Comparison of ENCODE assay signal across 9 mouse cellular contexts in genomic region chr13:63528164-63528675, GRCm38 (mm10). TPM values are rescaled to one million over a fixed set of nuclear protein-coding genes. Genes with fewer than 3 reads are reported as not detected.
DNase-seq lines count a peak whose midpoint lies in the region; TF ChIP-seq lines count a peak whose summit lies in the region.
"Had no signal": no experiment of that assay in that cellular context is flagged by ENCODE, and none has a peak within 500 bp of the region (broad histone marks: within the 10 kb centered on the region; RNA-seq: fewer than 3 reads in every experiment).

No protein-coding gene starts in this region.

- no peak overlapping the region for H3K9ac ChIP-seq in CH12.LX (ENCODE audit: insufficient read depth, low read depth)

- TF ChIP-seq EP300 in CH12.LX (IDR thresholded peaks at IDR 0.05; ENCODE audit: low read length) = peak; percentile 83

- intact Hi-C loops in heart, postnatal 36 days (cut with DNase I) = no loop called here
- intact Hi-C loops in left cerebral cortex, postnatal 14 days (cut with DNase I) = loop anchor here (5.0 kb wide), 1 partner anchor 34 kb away; no protein-coding TSS in a partner anchor
- intact Hi-C loops in left cerebral cortex, adult 2 months (cut with DNase I) = no loop called here

- peaks cover 8 to 32% of the 10 kb centered on the region in 2 experiments; a peak in 3 of 4 replicates for H3K4me1 ChIP-seq in CH12.LX (ENCODE audit: control insufficient read depth in 1 of 2, insufficient read depth in 2 of 2)
- H3K4me1 ChIP-seq in limb, embryonic 10.5 days = peaks cover 73% of the 10 kb centered on the region

- H3K27ac ChIP-seq in CH12.LX (ENCODE audit: insufficient read depth, low read depth) = no peak overlapping the region
- peak overlapping the region; percentile 82 for H3K27ac ChIP-seq in limb, embryonic 10.5 days
- no peak overlapping the region for H3K27ac ChIP-seq in left cerebral cortex, adult 2 months

- H3K4me3 ChIP-seq in CH12.LX (replicated peaks in 1 of 3; ENCODE audit: low read depth in 2 of 3, low read length in 2 of 3, poor library complexity in 1 of 3) = no peak overlapping the region
- peak overlapping the region; percentile 12 for H3K4me3 ChIP-seq in limb, embryonic 10.5 days
- no peak overlapping the region for H3K4me3 ChIP-seq in left cerebral cortex, adult 2 months

- in situ Hi-C loops in CH12.LX (cut with MboI; ENCODE audit: low pct_ligation_motif_present, low pct_unique_long_range_greater_than_20kb, low sequenced_read_pairs) = no loop called here

- WGBS in limb, embryonic 10.5 days = 2% methylated on average over 5 of the region's 5 CpGs

- DNase-seq in heart, adult 11 months = peak; percentile 91
- no peak for DNase-seq in heart, postnatal 36 days
- DNase-seq in CH12.LX (ENCODE audit: extremely low read depth) = peak; percentile 88
- peak; percentile 24 for DNase-seq in fibroblast of lung, adult 2 months (ENCODE audit: low read depth)
- DNase-seq in limb, embryonic 10.5 days (ENCODE audit: low spot score) = peak; percentile 85
- DNase-seq in neural tube, embryonic 10.5 days (ENCODE audit: extremely low spot score, low spot score) = peak; percentile 62
- no peak for DNase-seq in left cerebral cortex, postnatal 14 days (ENCODE audit: low spot score in 2 of 2)
- no peak for DNase-seq in left cerebral cortex, adult 2 months (ENCODE audit: extremely low spot score in 1 of 2, low spot score in 2 of 2)

- no peaks in the 10 kb centered on the region for H3K27me3 ChIP-seq in CH12.LX (replicated peaks)
- H3K27me3 ChIP-seq in limb, embryonic 10.5 days (ENCODE audit: low read depth, poor library complexity, severe bottlenecking) = no peaks in the 10 kb centered on the region
- H3K27me3 ChIP-seq: Patski had no signal

- dilution Hi-C loops in CH12.LX (cut with MboI; ENCODE audit: extremely low pct_ligation_motif_present, extremely low pct_unique_long_range_greater_than_20kb, low sequenced_read_pairs) = no loop called here

- TF ChIP-seq RAD21 in CH12.LX (IDR thresholded peaks at IDR 0.05; ENCODE audit: low read depth, low read length) = peak; percentile 16

- no peak for TF ChIP-seq CTCF in CH12.LX (conservative IDR thresholded peaks at IDR 0.05 in 1 of 2, IDR thresholded peaks at IDR 0.05 in 1 of 2; ENCODE audit: low read depth in 2 of 2, low read length in 2 of 2)
- TF ChIP-seq CTCF in left cerebral cortex, adult 2 months (IDR thresholded peaks at IDR 0.05) = no peak

- no peak for TF ChIP-seq POLR2A in CH12.LX (IDR thresholded peaks at IDR 0.05; ENCODE audit: low read depth, low read length)

- H3K36me3 ChIP-seq in CH12.LX (replicated peaks in 1 of 2; ENCODE audit: control insufficient read depth in 1 of 2, insufficient read depth in 1 of 2, low read length in 1 of 2) = peaks cover 59 to 85% of the 10 kb centered on the region in 2 experiments
- peaks cover 94% of the 10 kb centered on the region for H3K36me3 ChIP-seq in limb, embryonic 10.5 days

- no peaks in the 10 kb centered on the region for H3K9me3 ChIP-seq in CH12.LX (replicated peaks; ENCODE audit: low read length)
- no peaks in the 10 kb centered on the region for H3K9me3 ChIP-seq in limb, embryonic 10.5 days (replicated peaks)

- no peaks in the 10 kb centered on the region for H3K79me2 ChIP-seq in CH12.LX (replicated peaks; ENCODE audit: control insufficient read depth, extremely low read depth, insufficient read depth, poor library complexity, severe bottlenecking)

- no peak overlapping the region for H3K4me2 ChIP-seq in CH12.LX (ENCODE audit: insufficient read depth, low read depth, poor library complexity, severe bottlenecking)

TF ChIP-seq in CH12.LX, 34 proteins besides CTCF, POLR2A, EP300 and RAD21:
- TF ChIP-seq MAFK (IDR thresholded peaks at IDR 0.05; ENCODE audit: insufficient replicate concordance, low read length) (0 out of 2 replicates have a peak, but pooled peaks have one; percentile 38), MAZ (IDR thresholded peaks at IDR 0.05; ENCODE audit: low read depth, low read length) (0 out of 2 replicates have a peak, but pooled peaks have one; percentile 22), PAX5 (IDR thresholded peaks at IDR 0.05; ENCODE audit: low read length) (no peak), ZNF384 (IDR thresholded peaks at IDR 0.05; ENCODE audit: low read depth, low read length) (0 out of 2 replicates have a peak, but pooled peaks have one; percentile 29), SIN3A (IDR thresholded peaks at IDR 0.05; ENCODE audit: low read length) (peak; percentile 85), USF1 (IDR thresholded peaks at IDR 0.05; ENCODE audit: low read depth, low read length) (no peak), TBP (conservative IDR thresholded peaks at IDR 0.05; ENCODE audit: low read depth, low read length) (no peak), IRF4 (IDR thresholded peaks at IDR 0.05; ENCODE audit: low read depth, low read length) (peak; percentile 84), HCFC1 (IDR thresholded peaks at IDR 0.05; ENCODE audit: low read depth, low read length) (0 out of 2 replicates have a peak, but pooled peaks have one; percentile 11), CHD2 (IDR thresholded peaks at IDR 0.05; ENCODE audit: low read length) (peak; percentile 86), JUN (IDR thresholded peaks at IDR 0.05; ENCODE audit: insufficient read depth, low read depth, low read length) (no peak), MYC (IDR thresholded peaks at IDR 0.05; ENCODE audit: low read depth, low read length) (0 out of 2 replicates have a peak, but pooled peaks have one; percentile 46), MEF2A (IDR thresholded peaks at IDR 0.05; ENCODE audit: borderline replicate concordance, low read depth, low read length) (peak; percentile 86), KAT2A (IDR thresholded peaks at IDR 0.05; ENCODE audit: insufficient replicate concordance, low read length) (0 out of 2 replicates have a peak, but pooled peaks have one; percentile 31), BHLHE40 (IDR thresholded peaks at IDR 0.05; ENCODE audit: low read depth, low read length) (peak; percentile 74), NRF1 (IDR thresholded peaks at IDR 0.05; ENCODE audit: low read depth, low read length) (no peak), ETS1 (conservative IDR thresholded peaks at IDR 0.05; ENCODE audit: low read depth, low read length) (peak; percentile 98), E2F4 (IDR thresholded peaks at IDR 0.05; ENCODE audit: insufficient replicate concordance, low read depth, low read length) (peak; percentile 97), TCF12 (IDR thresholded peaks at IDR 0.05; ENCODE audit: low read depth, low read length) (peak; percentile 96), USF2 (conservative IDR thresholded peaks at IDR 0.05; ENCODE audit: low read depth, low read length) (no peak), ELF1 (IDR thresholded peaks at IDR 0.05; ENCODE audit: low read depth, low read length) (peak; percentile 54), MXI1 (IDR thresholded peaks at IDR 0.05; ENCODE audit: low read depth, low read length) (peak; percentile 46), SMC3 (IDR thresholded peaks at IDR 0.05; ENCODE audit: low read depth, low read length) (peak; percentile 33), MAX (IDR thresholded peaks at IDR 0.05; ENCODE audit: low read length) (no peak)

RNA-seq across cellular contexts. Expression of gene Fancc, which starts 31.1 kb away (rescaled TPM):
- total RNA-seq in heart, postnatal 36 days (2021) = 1 to 10 TPM; 3.5 to 6.7 TPM
- total RNA-seq in CH12.LX (2012; rRNA removed) = 10.6 and 12.4 TPM in 2 replicates
- 7.6 and 8.2 TPM in 2 replicates for total RNA-seq in CH12.LX (2014; rRNA removed)
- polyA plus RNA-seq in CH12.LX (2012; ENCODE audit: insufficient read length, low read depth) = 8.7 and 11.7 TPM in 2 replicates
- polyA plus RNA-seq in limb, embryonic 10.5 days (2016; fragmentation: Nextera tagmentation; extraction: Ambion mirVana) = 27.0 and 29.2 TPM in 2 replicates
- total RNA-seq in left cerebral cortex, postnatal 14 days (2021) = 1 to 10 TPM; 5.4 to 5.6 TPM
- 1 to 10 TPM; 7.8 to 8.3 TPM for total RNA-seq in left cerebral cortex, adult 2 months (2021)

RNA-seq across cellular contexts. Expression of gene Ptch1, which starts 45.2 kb away (rescaled TPM):
- total RNA-seq in heart, postnatal 36 days (2021) = 10 to 100 TPM; 17.5 to 18.5 TPM
- total RNA-seq in CH12.LX (2012; rRNA removed) (7.4 and 8.2 TPM in 2 replicates), CH12.LX (2014; rRNA removed) (5.2 and 6.2 TPM in 2 replicates)
- 14.9 and 15.5 TPM in 2 replicates for polyA plus RNA-seq in CH12.LX (2012; ENCODE audit: insufficient read length, low read depth)
- polyA plus RNA-seq in limb, embryonic 10.5 days (2016; fragmentation: Nextera tagmentation; extraction: Ambion mirVana) = 18.2 and 19.0 TPM in 2 replicates
- 10 to 100 TPM; 44.6 to 45.2 TPM for total RNA-seq in left cerebral cortex, postnatal 14 days (2021)
- total RNA-seq in left cerebral cortex, adult 2 months (2021) = 10 to 100 TPM; 53.5 to 58.2 TPM

Comparison
In these comparisons a context has a peak if more than half of its experiments do, and no peak if none do; other contexts are left out.
1. DNase-seq: peak in heart, adult 11 months (single experiment), CH12.LX (single experiment), fibroblast of lung, adult 2 months (single experiment), limb, embryonic 10.5 days (single experiment) and neural tube, embryonic 10.5 days (single experiment); none in heart, postnatal 36 days (0 of 2), left cerebral cortex, postnatal 14 days (0 of 2) and left cerebral cortex, adult 2 months (0 of 2).